Mouse (Mus musculus) spleen, adult 2 months (tissue): ENCODE measurements around the gene Tppp.

Experiments used
- CTCF ChIP-seq: fragments of 200-500 bp; IDR thresholded peaks from 2 replicates; pipeline ENCODE4 v1.5.1; 2011; ENCODE audit warnings: mild to moderate bottlenecking, inconsistent platforms; ENCODE audit not compliant: insufficient read depth, insufficient read length, insufficient replicate concordance; ENCODE audit errors: extremely low read depth
- POLR2A ChIP-seq: fragments of 200-500 bp; IDR thresholded peaks from 2 replicates; pipeline ENCODE4 v1.6.1; 2011; ENCODE audit warnings: low read depth, low read length, inconsistent platforms

- no peak for TF ChIP-seq CTCF
- TF ChIP-seq POLR2A: no peak
Observed at GRCm38 (mm10) chr13:74028116-74028515, 18.9 kb downstream of the Tppp start.
